Mouse (Mus musculus): Measurements from ENCODE around the gene Znrf4. TPM values are rescaled to one million over a fixed set of nuclear protein-coding genes. Genes with fewer than 3 reads are reported as not detected.
A peak's percentile ranks its signal among the peaks of the same experiment; 100 is the strongest.

Gene Znrf4
- polyA plus RNA-seq, 1 experiment, result not detected

- no peak for DNase-seq (ENCODE audit: low read depth)
- TF ChIP-seq POLR2A (IDR thresholded peaks at IDR 0.05; ENCODE audit: borderline replicate concordance, extremely low read depth, insufficient read depth, insufficient read length, poor library complexity, severe bottlenecking) (no peak), CTCF (IDR thresholded peaks at IDR 0.05; ENCODE audit: borderline replicate concordance, extremely low read depth, insufficient read depth, insufficient read length) (no peak)
Observed at GRCm38 (mm10) chr17:56524943-56525342, 12.7 kb upstream of the Znrf4 start.

DNA sequence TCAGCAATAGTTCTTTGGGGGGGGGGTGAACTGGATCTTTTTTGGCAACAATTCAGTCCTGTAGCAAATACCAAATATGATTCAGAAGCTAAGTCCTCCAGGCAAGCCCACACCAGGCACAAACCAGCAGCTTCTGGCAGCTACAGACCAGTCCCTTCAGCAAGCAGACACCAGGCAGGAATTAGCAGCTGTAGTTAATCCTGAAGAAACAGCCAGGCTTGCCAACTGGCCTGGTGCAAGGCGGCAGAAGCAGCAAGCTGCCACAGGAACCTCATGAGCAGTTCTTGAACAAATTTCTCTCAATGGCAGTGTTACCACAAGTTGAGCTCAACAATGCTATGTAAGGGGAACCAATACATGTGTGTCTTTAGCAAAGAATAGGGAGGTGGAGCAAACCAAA is 10.5 kb upstream of the Znrf4 start:
- no peak for TF ChIP-seq CTCF (IDR thresholded peaks at IDR 0.05; ENCODE audit: borderline replicate concordance, extremely low read depth, insufficient read depth, insufficient read length)
- no peak for TF ChIP-seq POLR2A (IDR thresholded peaks at IDR 0.05; ENCODE audit: borderline replicate concordance, extremely low read depth, insufficient read depth, insufficient read length, poor library complexity, severe bottlenecking)
- DNase-seq (ENCODE audit: low read depth), result peak; percentile 51

GRCm38 (mm10) chr17:56515690-56516410 is 3.6 kb upstream of the Znrf4 start:
- DNase-seq (ENCODE audit: low read depth), result peak; percentile 93
- TF ChIP-seq POLR2A (IDR thresholded peaks at IDR 0.05; ENCODE audit: borderline replicate concordance, extremely low read depth, insufficient read depth, insufficient read length, poor library complexity, severe bottlenecking), result no peak
- TF ChIP-seq CTCF (IDR thresholded peaks at IDR 0.05; ENCODE audit: borderline replicate concordance, extremely low read depth, insufficient read depth, insufficient read length), result no peak

DNA sequence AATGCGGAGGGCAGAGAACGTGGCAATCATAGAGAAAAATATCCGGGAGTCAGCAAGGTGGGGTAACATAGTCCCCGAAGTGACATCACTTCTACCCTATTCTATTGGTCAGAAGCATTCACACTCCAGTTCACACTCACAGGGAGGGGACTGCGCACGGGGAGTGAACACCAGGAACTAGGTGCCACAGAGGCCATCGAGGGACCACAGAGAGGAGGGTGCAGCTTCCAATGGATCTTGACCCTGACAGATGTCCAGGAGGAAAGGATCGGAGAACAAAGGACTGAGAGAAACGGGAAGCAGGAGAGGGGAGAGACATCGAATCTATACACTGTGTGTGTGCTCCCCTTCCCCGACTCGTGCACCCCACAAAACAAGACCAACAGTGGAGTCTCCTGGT is 2.7 kb upstream of the Znrf4 start:
- peak; percentile 31 for DNase-seq (ENCODE audit: low read depth)
- no peak for TF ChIP-seq CTCF (IDR thresholded peaks at IDR 0.05; ENCODE audit: borderline replicate concordance, extremely low read depth, insufficient read depth, insufficient read length)
- no peak for TF ChIP-seq POLR2A (IDR thresholded peaks at IDR 0.05; ENCODE audit: borderline replicate concordance, extremely low read depth, insufficient read depth, insufficient read length, poor library complexity, severe bottlenecking)

DNA sequence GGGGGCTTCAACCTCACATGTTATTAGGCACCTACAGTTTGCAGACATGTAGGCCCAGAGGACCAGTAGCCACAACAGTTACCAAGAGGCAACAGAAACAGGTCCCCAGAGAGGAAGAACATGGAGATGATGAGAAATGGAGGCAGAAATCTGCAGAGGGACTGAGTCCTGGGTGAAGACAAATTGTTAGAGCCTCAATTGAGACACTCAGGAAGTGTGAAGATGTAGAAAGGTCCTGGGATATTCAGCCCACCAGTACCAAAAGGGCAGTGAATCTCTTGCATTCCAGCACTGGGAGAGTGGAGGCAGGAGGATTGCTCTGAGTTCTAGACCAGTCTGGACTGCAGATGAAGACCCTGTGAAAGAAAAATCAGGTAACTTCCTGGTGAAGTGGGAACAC is 2.1 kb upstream of the Znrf4 start:
- TF ChIP-seq POLR2A (IDR thresholded peaks at IDR 0.05; ENCODE audit: borderline replicate concordance, extremely low read depth, insufficient read depth, insufficient read length, poor library complexity, severe bottlenecking) (no peak), CTCF (IDR thresholded peaks at IDR 0.05; ENCODE audit: borderline replicate concordance, extremely low read depth, insufficient read depth, insufficient read length) (no peak)
- no peak for DNase-seq (ENCODE audit: low read depth)

DNA sequence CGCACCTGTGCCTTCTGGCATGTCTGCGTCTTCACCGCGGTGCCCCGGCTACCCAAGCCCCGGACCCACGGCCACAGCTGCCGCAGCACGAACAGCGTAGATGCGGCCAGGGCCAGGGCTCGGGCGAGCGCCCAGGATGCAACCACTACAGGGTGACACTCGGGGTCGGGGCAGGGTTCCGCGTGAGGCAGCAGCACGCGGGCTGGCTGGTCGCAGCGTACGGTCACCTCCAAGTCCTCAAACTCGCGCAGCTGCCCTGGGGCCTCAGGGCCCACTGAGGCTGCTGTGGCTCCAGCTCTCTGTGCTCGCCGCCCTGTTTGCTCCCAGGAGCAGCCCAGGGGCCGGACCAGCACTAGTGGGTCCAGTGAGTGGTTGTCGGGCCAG is 532 bp downstream of the Znrf4 start:
- TF ChIP-seq POLR2A (IDR thresholded peaks at IDR 0.05; ENCODE audit: borderline replicate concordance, extremely low read depth, insufficient read depth, insufficient read length, poor library complexity, severe bottlenecking) (no peak), CTCF (IDR thresholded peaks at IDR 0.05; ENCODE audit: borderline replicate concordance, extremely low read depth, insufficient read depth, insufficient read length) (no peak)
- DNase-seq (ENCODE audit: low read depth), result no peak

- TF ChIP-seq CTCF (IDR thresholded peaks at IDR 0.05; ENCODE audit: borderline replicate concordance, extremely low read depth, insufficient read depth, insufficient read length) (no peak), POLR2A (IDR thresholded peaks at IDR 0.05; ENCODE audit: borderline replicate concordance, extremely low read depth, insufficient read depth, insufficient read length, poor library complexity, severe bottlenecking) (no peak)
- DNase-seq (ENCODE audit: low read depth), result peak; percentile 52
Observed at GRCm38 (mm10) chr17:56510970-56511706, 1.1 kb downstream of the Znrf4 start.

DNA sequence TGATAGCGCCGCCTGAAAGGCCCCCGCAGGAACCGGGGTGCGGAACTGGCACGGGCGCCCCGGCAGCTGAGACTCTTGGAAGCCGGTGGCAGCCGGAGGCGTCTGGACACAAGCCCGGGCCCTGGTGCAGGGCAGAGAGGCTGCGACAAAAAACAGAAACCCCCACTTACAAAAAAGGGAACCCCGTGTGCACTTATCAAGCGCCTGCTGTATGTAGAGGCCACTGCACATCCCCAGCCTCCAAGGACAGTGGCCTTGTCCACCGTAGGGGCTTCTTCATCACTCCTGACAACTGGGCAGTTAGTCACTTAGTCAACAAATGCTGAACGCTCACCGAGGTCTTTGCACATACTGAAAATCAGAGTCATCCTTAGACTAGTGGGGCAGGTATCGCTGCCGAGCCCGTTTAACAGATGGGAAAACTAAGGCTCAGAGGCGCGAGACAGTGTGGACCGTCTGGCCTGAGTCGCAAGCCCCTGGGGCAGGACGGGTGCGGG is 1.7 kb downstream of the Znrf4 start:
- peak; percentile 76 for DNase-seq (ENCODE audit: low read depth)
- TF ChIP-seq CTCF (IDR thresholded peaks at IDR 0.05; ENCODE audit: borderline replicate concordance, extremely low read depth, insufficient read depth, insufficient read length) (no peak), POLR2A (IDR thresholded peaks at IDR 0.05; ENCODE audit: borderline replicate concordance, extremely low read depth, insufficient read depth, insufficient read length, poor library complexity, severe bottlenecking) (no peak)

DNA sequence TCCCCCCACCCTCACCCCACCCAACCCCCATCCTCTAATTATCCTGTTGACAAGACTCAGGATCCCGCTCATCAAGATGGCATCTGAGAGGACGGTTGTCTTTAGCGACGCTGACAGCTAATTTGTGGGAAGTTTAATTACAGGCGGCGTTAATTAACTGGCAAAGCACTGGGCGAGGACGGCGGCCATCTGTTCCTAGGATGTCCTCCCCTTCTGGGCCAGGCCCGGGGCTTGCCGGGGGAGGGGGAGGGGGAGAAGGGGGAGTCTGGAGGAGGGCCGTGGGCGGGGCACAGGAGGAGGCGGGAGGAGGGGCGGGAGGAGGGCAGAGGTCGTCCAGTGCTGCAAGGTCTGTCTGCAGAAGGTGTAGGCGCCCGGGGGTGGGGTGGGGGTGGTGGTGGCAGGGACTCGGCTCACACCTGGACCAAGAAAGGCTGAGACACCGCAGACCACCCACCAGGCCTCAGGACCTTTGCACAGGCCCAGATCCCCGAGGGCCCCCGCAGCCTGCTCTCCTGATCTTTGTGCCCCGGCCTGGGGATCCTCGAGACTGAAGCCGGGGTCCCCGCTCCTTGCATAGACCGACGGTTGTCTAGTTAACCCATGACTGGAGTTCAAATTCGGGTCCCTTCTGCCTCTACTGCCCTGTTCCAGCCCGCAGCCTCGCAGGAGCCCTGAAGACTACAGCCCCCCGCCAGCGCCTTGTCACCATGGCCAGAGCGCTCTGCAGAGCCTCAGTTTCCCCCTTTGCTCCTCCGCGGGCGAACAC is 2.3 kb downstream of the Znrf4 start:
- TF ChIP-seq POLR2A (IDR thresholded peaks at IDR 0.05; ENCODE audit: borderline replicate concordance, extremely low read depth, insufficient read depth, insufficient read length, poor library complexity, severe bottlenecking) (no peak), CTCF (IDR thresholded peaks at IDR 0.05; ENCODE audit: borderline replicate concordance, extremely low read depth, insufficient read depth, insufficient read length) (no peak)

GRCm38 (mm10) chr17:56509021-56509640 is 3.1 kb downstream of the Znrf4 start:
- no peak for TF ChIP-seq CTCF (IDR thresholded peaks at IDR 0.05; ENCODE audit: borderline replicate concordance, extremely low read depth, insufficient read depth, insufficient read length)
- no peak for TF ChIP-seq POLR2A (IDR thresholded peaks at IDR 0.05; ENCODE audit: borderline replicate concordance, extremely low read depth, insufficient read depth, insufficient read length, poor library complexity, severe bottlenecking)
- DNase-seq (ENCODE audit: low read depth), result peak; percentile 90

More for the DNA sequence above, 2.3 kb downstream of the Znrf4 start:
- peak; percentile 98 for DNase-seq (ENCODE audit: low read depth)

Data from brain, embryonic 14.5 days (tissue).